In the genomic region with DNA sequence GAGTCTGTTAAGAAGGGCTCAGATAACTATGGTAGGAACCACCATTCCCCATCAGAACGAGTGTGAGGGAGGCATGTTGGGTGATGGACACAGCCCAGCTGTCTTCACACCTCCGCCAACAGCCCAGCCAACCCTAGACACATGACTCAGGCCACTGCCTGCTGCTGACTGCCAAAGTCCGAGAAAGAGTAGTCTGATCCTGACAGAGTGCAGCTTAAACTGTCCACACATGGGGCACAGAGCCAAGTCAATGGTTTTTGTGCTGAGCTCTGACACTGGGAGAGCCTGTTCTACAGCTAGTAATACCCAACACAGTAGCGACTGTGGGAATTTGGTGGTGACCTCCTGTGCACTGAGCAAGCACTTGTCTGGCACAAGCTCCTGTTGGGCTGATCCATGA, we compare ENCODE assay signal across 8 mouse cellular contexts.
DNase-seq lines count a peak whose midpoint lies in the region; ATAC-seq and TF ChIP-seq lines count a peak whose summit lies in the region.

No protein-coding gene starts in this region.

- no peak overlapping the region for H3K4me3 ChIP-seq in hindbrain, embryonic 15.5 days
- H3K4me3 ChIP-seq in hindbrain, embryonic 10.5 days: no peak overlapping the region
- H3K4me3 ChIP-seq in forebrain, postnatal 0 days (ENCODE audit: low read depth, low read length): no peak overlapping the region
- no peak overlapping the region for H3K4me3 ChIP-seq in intestine, embryonic 14.5 days (ENCODE audit: low read depth, low read length)

- ATAC-seq in hindbrain, embryonic 15.5 days (ENCODE audit: low FRiP score, low read depth): peak; percentile 51; the same call in 1 of the 2 replicates
- peak; percentile 85 for ATAC-seq in forebrain, postnatal 0 days
- ATAC-seq in intestine, embryonic 14.5 days (replicated peaks; ENCODE audit: low FRiP score, low TSS enrichment, low read depth): 0 out of 2 replicates have a peak, but pooled peaks have one; percentile 44
- ATAC-seq in erythroblast, adult 5-6 weeks (replicated peaks; ENCODE audit: low FRiP score, poor library complexity, severe bottlenecking): no peak
- no peak for ATAC-seq in cerebellum, adult (ENCODE audit: insufficient number of reproducible peaks, low FRiP score, low TSS enrichment)

- no peaks in the 10 kb centered on the region for H3K36me3 ChIP-seq in hindbrain, embryonic 15.5 days
- H3K36me3 ChIP-seq in hindbrain, embryonic 10.5 days: no peaks in the 10 kb centered on the region
- H3K36me3 ChIP-seq in forebrain, postnatal 0 days (ENCODE audit: insufficient read depth): no peaks in the 10 kb centered on the region
- H3K36me3 ChIP-seq in intestine, embryonic 14.5 days (ENCODE audit: control insufficient read depth, insufficient read depth, low read length): no peaks in the 10 kb centered on the region

- TF ChIP-seq CTCF in forebrain, postnatal 0 days (IDR thresholded peaks at IDR 0.05; ENCODE audit: low read depth): no peak

- H3K9ac ChIP-seq in hindbrain, embryonic 15.5 days: no peak overlapping the region
- H3K9ac ChIP-seq in forebrain, postnatal 0 days: no peak overlapping the region
- no peak overlapping the region for H3K9ac ChIP-seq in intestine, embryonic 14.5 days (ENCODE audit: low read length)

- no peaks in the 10 kb centered on the region for H3K9me3 ChIP-seq in hindbrain, embryonic 15.5 days
- no peaks in the 10 kb centered on the region for H3K9me3 ChIP-seq in hindbrain, embryonic 10.5 days
- no peaks in the 10 kb centered on the region for H3K9me3 ChIP-seq in forebrain, postnatal 0 days (ENCODE audit: low read length)
- H3K9me3 ChIP-seq in intestine, embryonic 14.5 days (ENCODE audit: control insufficient read depth, low read length): no peaks in the 10 kb centered on the region

- no peaks in the 10 kb centered on the region for H3K4me1 ChIP-seq in hindbrain, embryonic 15.5 days (replicated peaks)
- peaks cover 12% of the 10 kb centered on the region; the same call in 1 of the 2 replicates for H3K4me1 ChIP-seq in hindbrain, embryonic 10.5 days (replicated peaks)
- H3K4me1 ChIP-seq in forebrain, postnatal 0 days (ENCODE audit: insufficient read depth): no peaks in the 10 kb centered on the region
- peaks cover 10% of the 10 kb centered on the region for H3K4me1 ChIP-seq in intestine, embryonic 14.5 days (replicated peaks; ENCODE audit: control insufficient read depth, insufficient read depth, low read length)

- no peak for DNase-seq in hindbrain, embryonic 10.5 days (ENCODE audit: low spot score)
- peak; percentile 39 for DNase-seq in forebrain, postnatal 0 days
- no peak for DNase-seq in intestine, embryonic 14.5 days (ENCODE audit: low spot score)
- peak; percentile 18 to 44 for DNase-seq in left cerebral cortex, adult 9 months (ENCODE audit: low spot score in 2 of 2)
- peak; percentile 47 for DNase-seq in right cerebral cortex, postnatal 4 days

- no peak overlapping the region for H3K27ac ChIP-seq in hindbrain, embryonic 15.5 days (replicated peaks)
- H3K27ac ChIP-seq in hindbrain, embryonic 10.5 days: no peak overlapping the region
- no peak overlapping the region for H3K27ac ChIP-seq in forebrain, postnatal 0 days (ENCODE audit: low read depth, low read length)
- 0 out of 2 replicates have a peak overlapping the region, but pooled peaks have one; percentile 16 for H3K27ac ChIP-seq in intestine, embryonic 14.5 days (ENCODE audit: low read depth)

- no peak overlapping the region for H3K4me2 ChIP-seq in hindbrain, embryonic 15.5 days
- no peak overlapping the region for H3K4me2 ChIP-seq in forebrain, postnatal 0 days (ENCODE audit: low read depth)
- H3K4me2 ChIP-seq in intestine, embryonic 14.5 days (ENCODE audit: low read length): no peak overlapping the region

- no peaks in the 10 kb centered on the region for H3K27me3 ChIP-seq in hindbrain, embryonic 15.5 days
- H3K27me3 ChIP-seq in hindbrain, embryonic 10.5 days (ENCODE audit: insufficient read depth, poor library complexity, severe bottlenecking): no peaks in the 10 kb centered on the region
- no peaks in the 10 kb centered on the region for H3K27me3 ChIP-seq in forebrain, postnatal 0 days (ENCODE audit: insufficient read depth, low read length)
- no peaks in the 10 kb centered on the region for H3K27me3 ChIP-seq in intestine, embryonic 14.5 days (replicated peaks; ENCODE audit: control insufficient read depth, insufficient read depth, low read length)

- 71% methylated on average over 4 of the region's 4 CpGs for WGBS in hindbrain, embryonic 15.5 days
- 80% methylated on average over 4 of the region's 4 CpGs for WGBS in hindbrain, embryonic 10.5 days
- WGBS in forebrain, postnatal 0 days: 52% methylated on average over 4 of the region's 4 CpGs
- WGBS in intestine, embryonic 14.5 days: 40% methylated on average over 4 of the region's 4 CpGs

Comparison
In these comparisons a context has a peak if more than half of its experiments do, and no peak if none do; other contexts are left out.
1. ATAC-seq: peak in hindbrain, embryonic 15.5 days (single experiment), forebrain, postnatal 0 days (single experiment) and intestine, embryonic 14.5 days (single experiment); none in erythroblast, adult 5-6 weeks (single experiment) and cerebellum, adult (single experiment).
2. DNase-seq: peak in forebrain, postnatal 0 days (single experiment), left cerebral cortex, adult 9 months (2 of 2) and right cerebral cortex, postnatal 4 days (single experiment); none in hindbrain, embryonic 10.5 days (single experiment) and intestine, embryonic 14.5 days (single experiment).